Mouse (Mus musculus) heart, adult 2 months (tissue): ENCODE measurements around the gene Amz1. TPM values are rescaled to one million over a fixed set of nuclear protein-coding genes. Genes with fewer than 3 reads are reported as not detected.

Experiments
- DNase-seq, 2 experiments: peaks; one replicate each; pipeline ENCODE4 v3.0.0; 2021
- H3K27ac ChIP-seq: fragments of 200-600 bp; 2 replicates; pipeline ENCODE4 v1.8.1; 2022
- H3K27me3 ChIP-seq: fragments of 200-500 bp; 2 replicates; pipeline ENCODE4 v1.6.1; 2012; ENCODE audit warnings: mild to moderate bottlenecking, low read length, inconsistent platforms, mixed read lengths; ENCODE audit not compliant: control insufficient read depth, insufficient read depth
- H3K36me3 ChIP-seq: fragments of 200-500 bp; 2 replicates; pipeline ENCODE4 v1.6.1; 2012; ENCODE audit warnings: low read length, inconsistent platforms; ENCODE audit not compliant: control insufficient read depth, insufficient read depth
- H3K4me1 ChIP-seq: fragments of 200-500 bp; 2 replicates; pipeline ENCODE4 v1.6.1; 2011; ENCODE audit warnings: low read length; ENCODE audit not compliant: control insufficient read depth, insufficient read depth
- H3K4me3 ChIP-seq: fragments of 200-600 bp; 2 replicates; pipeline ENCODE4 v1.8.1; 2022
- H3K79me2 ChIP-seq: fragments of 200-500 bp; replicated peaks from 2 replicates; pipeline ENCODE4 v1.6.1; 2012; ENCODE audit warnings: mild to moderate bottlenecking, inconsistent platforms, low read length, moderate library complexity, mixed read lengths; ENCODE audit not compliant: control insufficient read depth, insufficient read depth
- H3K9ac ChIP-seq: fragments of 200-500 bp; 2 replicates; pipeline ENCODE4 v1.6.1; 2012; ENCODE audit warnings: low read depth, mild to moderate bottlenecking, control low read depth, inconsistent platforms, low read length, mixed read lengths
- CTCF ChIP-seq: fragments of 200-600 bp; IDR thresholded peaks from 2 replicates; pipeline ENCODE4 v1.8.1; 2022; ENCODE audit warnings: antibody characterized with exemption, mild to moderate bottlenecking, moderate library complexity
- EP300 ChIP-seq: fragments of 200-500 bp; IDR thresholded peaks from 2 replicates; pipeline ENCODE4 v1.6.1; 2011; ENCODE audit warnings: low read depth, low read length, control low read depth; ENCODE audit not compliant: insufficient read depth
- POLR2A ChIP-seq: fragments of 200-500 bp; IDR thresholded peaks from 2 replicates; pipeline ENCODE4 v1.6.1; 2011; ENCODE audit warnings: mild to moderate bottlenecking, low read depth, low read length, control low read depth; ENCODE audit not compliant: insufficient read depth
- WGBS: fragments of 180-500 bp; shearing (Covaris S2); methylation state at CpG from one replicate; pipeline ENCODE4 v1.1.7; 2018; 5-methylcytosine and 5-hydroxymethylcytosine counted together
- intact Hi-C: fragments of 180-260 bp; cut with DNase I; formaldehyde crosslinking; loops from one replicate; pipeline ENCODE4 v1.15.1; 2025
- polyA plus RNA-seq: library from polyadenylated mRNA; depleted of rRNA; stranded (reverse); fragments of >200 nt; gene quantifications from 2 replicates; pipeline ENCODE4 v1.2.3, GENCODE M21; 2012
- total RNA-seq, 2 experiments: library from RNA; stranded (reverse); gene quantifications; 2 replicates each; pipeline ENCODE4 v1.2.3; 2021

The Amz1 gene
- total and polyA plus RNA-seq, 3 experiments = 0.31 to 0.98 (median 0.48) TPM

- Histone ChIP-seq H3K36me3 (peaks cover 35% of the 10 kb centered on the region), H3K79me2 (peaks cover 1% of the 10 kb centered on the region), H3K4me3 (no peak overlapping the region), H3K27me3 (no peaks in the 10 kb centered on the region), H3K27ac (peak overlapping the region; percentile 23; the same call in 1 of the 2 replicates), H3K4me1 (peaks cover 36% of the 10 kb centered on the region), H3K9ac (no peak overlapping the region)
- intact Hi-C loops = no loop called here
- no peak for TF ChIP-seq EP300
- no peak for TF ChIP-seq CTCF
- TF ChIP-seq POLR2A = no peak
- DNase-seq = no peak
Observed at GRCm38 (mm10) chr5:140789561-140789960, 65.6 kb downstream of the Amz1 start.

- DNase-seq = no peak
- peaks cover 32% of the 10 kb centered on the region for H3K36me3 ChIP-seq
- TF ChIP-seq POLR2A (no peak), EP300 (no peak), CTCF (no peak)
- H3K4me3 ChIP-seq = no peak overlapping the region
- H3K4me1 ChIP-seq = peaks cover 43% of the 10 kb centered on the region
- intact Hi-C loops = loop anchor here (2.0 to 5.0 kb wide), 2 partner anchors 22 to 37 kb away; no protein-coding TSS in a partner anchor
- peaks cover 1% of the 10 kb centered on the region for H3K79me2 ChIP-seq
- no peaks in the 10 kb centered on the region for H3K27me3 ChIP-seq
- WGBS = 13% methylated on average over 2 of the region's 2 CpGs
- no peak overlapping the region for H3K9ac ChIP-seq
- H3K27ac ChIP-seq = peak overlapping the region; percentile 62
Observed at GRCm38 (mm10) chr5:140790392-140790791, 66.5 kb downstream of the Amz1 start.

GRCm38 (mm10) chr5:140790937-140791877 is 67.3 kb downstream of the Amz1 start:
- TF ChIP-seq CTCF = no peak
- no peak for TF ChIP-seq EP300
- TF ChIP-seq POLR2A = no peak
- WGBS = 33% methylated on average over 9 of the region's 9 CpGs
- intact Hi-C loops = loop anchor here (2.0 to 5.0 kb wide), 2 partner anchors 22 to 36 kb away; no protein-coding TSS in a partner anchor

GRCm38 (mm10) chr5:140792233-140792632 is 68.3 kb downstream of the Amz1 start:
- Histone ChIP-seq H3K4me1 (peaks cover 37% of the 10 kb centered on the region), H3K4me3 (no peak overlapping the region), H3K79me2 (peaks cover 1% of the 10 kb centered on the region), H3K27me3 (no peaks in the 10 kb centered on the region), H3K27ac (peak overlapping the region; percentile 62), H3K9ac (no peak overlapping the region), H3K36me3 (peaks cover 33% of the 10 kb centered on the region)
- TF ChIP-seq EP300 = no peak
- no peak for TF ChIP-seq POLR2A
- no peak for TF ChIP-seq CTCF
- 33% methylated on average over 5 of the region's 5 CpGs for WGBS
- intact Hi-C loops = loop anchor here (5.0 kb wide), 1 partner anchor 35 kb away; no protein-coding TSS in a partner anchor
- no peak for DNase-seq

More at GRCm38 (mm10) chr5:140790937-140791877, 67.3 kb downstream of the Amz1 start:
- H3K27me3 ChIP-seq = no peaks in the 10 kb centered on the region
- H3K4me1 ChIP-seq = peaks cover 37% of the 10 kb centered on the region
- peaks cover 1% of the 10 kb centered on the region for H3K79me2 ChIP-seq
- peak overlapping the region; percentile 62 for H3K27ac ChIP-seq
- peaks cover 33% of the 10 kb centered on the region for H3K36me3 ChIP-seq
- H3K9ac ChIP-seq = 0 out of 2 replicates have a peak overlapping the region, but pooled peaks have one; percentile 13
- DNase-seq = peak; percentile 60 to 70
- H3K4me3 ChIP-seq = no peak overlapping the region

- Histone ChIP-seq H3K4me1 (peaks cover 49% of the 10 kb centered on the region), H3K36me3 (peaks cover 29% of the 10 kb centered on the region), H3K9ac (no peak overlapping the region), H3K27me3 (no peaks in the 10 kb centered on the region), H3K27ac (peak overlapping the region; percentile 81), H3K79me2 (no peaks in the 10 kb centered on the region), H3K4me3 (no peak overlapping the region)
- DNase-seq = peak; percentile 48 to 62
- 23% methylated on average over 3 of the region's 3 CpGs for WGBS
- TF ChIP-seq EP300 (0 out of 2 replicates have a peak, but pooled peaks have one; percentile 72), CTCF (no peak)
- intact Hi-C loops = loop anchor here (5.0 kb wide), 1 partner anchor 33 kb away; no protein-coding TSS in a partner anchor
Observed at GRCm38 (mm10) chr5:140794753-140795152, 70.8 kb downstream of the Amz1 start.
